Mouse (Mus musculus) spleen, postnatal 10 days (tissue): Measurements from ENCODE around the gene Spryd3.

Experiments used
- DNase-seq, 2 experiments: peaks; one replicate each; pipeline ENCODE4 v3.0.0; 2021 to 2022; ENCODE audit warnings: low spot score in 2 of 2

The Spryd3 gene

GRCm38 (mm10) chr15:102112827-102113226 is 23.2 kb downstream of the Spryd3 start:
- no peak for DNase-seq

- DNase-seq = no peak
Measured at GRCm38 (mm10) chr15:102112181-102112580, 23.9 kb downstream of the Spryd3 start.

- no peak for DNase-seq
Measured at GRCm38 (mm10) chr15:102111495-102111829, 24.6 kb downstream of the Spryd3 start.

- no peak for DNase-seq
Measured at GRCm38 (mm10) chr15:102110701-102111494, 25.1 kb downstream of the Spryd3 start.

- no peak for DNase-seq
Measured at GRCm38 (mm10) chr15:102110271-102110670, 25.8 kb downstream of the Spryd3 start.

- peak in 1 of 2 experiments; percentile 81 for DNase-seq
Measured at GRCm38 (mm10) chr15:102108651-102109525, 27.1 kb downstream of the Spryd3 start.

GRCm38 (mm10) chr15:102107689-102108573 is 28.1 kb downstream of the Spryd3 start:
- DNase-seq = peak; percentile 57 to 86

- DNase-seq = no peak
Measured at GRCm38 (mm10) chr15:102106754-102107456, 29.1 kb downstream of the Spryd3 start.

GRCm38 (mm10) chr15:102105764-102106730 is 30.0 kb downstream of the Spryd3 start:
- no peak for DNase-seq

- DNase-seq = no peak
Measured at GRCm38 (mm10) chr15:102105360-102105759, 30.7 kb downstream of the Spryd3 start.

- no peak for DNase-seq
Measured at GRCm38 (mm10) chr15:102103947-102104555, 32.0 kb downstream of the Spryd3 start.

GRCm38 (mm10) chr15:102103371-102103946 is 32.6 kb downstream of the Spryd3 start:
- no peak for DNase-seq

GRCm38 (mm10) chr15:102102548-102103121 is 33.4 kb downstream of the Spryd3 start:
- DNase-seq = no peak

GRCm38 (mm10) chr15:102101672-102102541 is 34.1 kb downstream of the Spryd3 start:
- no peak for DNase-seq

GRCm38 (mm10) chr15:102100996-102101671 is 34.9 kb downstream of the Spryd3 start:
- no peak for DNase-seq

GRCm38 (mm10) chr15:102100161-102100981 is 35.7 kb downstream of the Spryd3 start, which contains the start of gene Tns2:
TSS of gene Tns2 (plus strand) at chr15:102100413.
- DNase-seq = peak; percentile 45 to 67
